Mouse (Mus musculus): ENCODE measurements at regions not wholly inside any gene's neighbourhood (a gene's known extent, or its start where the extent isn't known, plus 50 kb on each side); places are given as distances from the start of the nearest gene placed in this dataset.
"Not testable (repeated sequence)": the region's sequence is repeated elsewhere in the genome, so short reads cannot be mapped to it uniquely, and the experiment has no call there.

GRCm38 (mm10) chr3:6883401-6883800 is 263.2 kb upstream of the 1700008P02Rik start:
- DNase-seq (ENCODE audit: low spot score) = no peak

- no peak for DNase-seq (ENCODE audit: low spot score)
Measured at GRCm38 (mm10) chr3:6876265-6876664, 256.0 kb upstream of the 1700008P02Rik start.

- no peak for DNase-seq (ENCODE audit: low spot score)
Measured at GRCm38 (mm10) chr3:6872170-6872569, 251.9 kb upstream of the 1700008P02Rik start.

GRCm38 (mm10) chr3:6871752-6872151 is 251.5 kb upstream of the 1700008P02Rik start:
- DNase-seq (ENCODE audit: low spot score) = no peak

DNA sequence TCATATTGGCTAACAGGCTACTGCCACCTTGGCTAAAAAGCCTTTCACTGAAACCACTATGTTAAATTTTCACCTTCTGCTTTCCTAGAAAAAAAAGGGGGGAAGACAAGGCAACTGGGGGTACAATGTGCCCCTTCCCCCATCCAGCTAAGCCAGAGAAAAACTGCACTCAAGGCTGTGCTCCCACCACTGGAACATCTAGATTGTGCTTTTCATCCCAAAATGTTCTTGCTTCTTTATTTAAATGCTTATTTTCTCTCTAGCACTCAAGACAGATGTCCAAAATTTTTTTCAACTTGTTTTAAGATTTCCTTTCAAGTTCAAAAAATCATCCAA is 245.9 kb upstream of the 1700008P02Rik start:
- no peak for DNase-seq (ENCODE audit: low spot score)

GRCm38 (mm10) chr3:6865462-6866147 is 245.4 kb upstream of the 1700008P02Rik start:
- peak; percentile 30 for DNase-seq (ENCODE audit: low spot score)

- DNase-seq (ENCODE audit: low spot score) = no peak
Measured at GRCm38 (mm10) chr3:6859866-6860180, 239.6 kb upstream of the 1700008P02Rik start.

GRCm38 (mm10) chr3:6858982-6859865 is 239.0 kb upstream of the 1700008P02Rik start:
- DNase-seq (ENCODE audit: low spot score) = no peak

GRCm38 (mm10) chr3:6819332-6819731 is 199.1 kb upstream of the 1700008P02Rik start:
- no peak for DNase-seq (ENCODE audit: low spot score)

GRCm38 (mm10) chr3:6812346-6812745 is 192.1 kb upstream of the 1700008P02Rik start:
- DNase-seq (ENCODE audit: low spot score) = no peak

DNA sequence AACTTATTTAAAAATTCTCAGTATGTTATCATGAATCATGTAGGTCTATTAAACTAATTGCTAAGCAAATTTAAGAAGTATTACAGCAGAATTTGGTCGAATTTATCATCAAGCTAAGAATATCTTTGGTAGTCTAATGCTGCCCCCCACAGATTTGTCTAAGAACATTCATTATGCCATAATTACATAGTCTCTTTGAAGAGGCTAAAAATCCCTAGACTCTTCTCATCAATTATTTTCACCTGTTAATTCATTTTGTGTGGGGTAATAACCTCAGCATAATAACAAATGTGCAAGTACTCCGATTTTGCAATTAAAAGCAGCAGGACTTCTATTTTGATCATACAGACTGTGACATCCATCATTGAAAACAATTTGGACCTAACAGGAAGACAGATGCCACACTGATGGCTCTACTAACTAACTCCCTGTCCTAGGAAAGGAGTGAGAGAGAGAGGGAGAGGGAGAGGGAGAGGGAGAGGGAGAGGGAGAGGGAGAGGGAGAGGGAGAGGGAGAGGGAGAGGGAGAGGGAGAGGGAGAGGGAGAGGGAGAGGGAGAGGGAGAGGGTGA is 189.2 kb upstream of the 1700008P02Rik start:
- DNase-seq (ENCODE audit: low spot score) = no peak

- not testable (repeated sequence) for DNase-seq (ENCODE audit: low spot score)
Measured at GRCm38 (mm10) chr3:6800092-6800716, 180.0 kb upstream of the 1700008P02Rik start.

GRCm38 (mm10) chr3:6768506-6768905 is 148.3 kb upstream of the 1700008P02Rik start:
- DNase-seq (ENCODE audit: low spot score) = no peak

DNA sequence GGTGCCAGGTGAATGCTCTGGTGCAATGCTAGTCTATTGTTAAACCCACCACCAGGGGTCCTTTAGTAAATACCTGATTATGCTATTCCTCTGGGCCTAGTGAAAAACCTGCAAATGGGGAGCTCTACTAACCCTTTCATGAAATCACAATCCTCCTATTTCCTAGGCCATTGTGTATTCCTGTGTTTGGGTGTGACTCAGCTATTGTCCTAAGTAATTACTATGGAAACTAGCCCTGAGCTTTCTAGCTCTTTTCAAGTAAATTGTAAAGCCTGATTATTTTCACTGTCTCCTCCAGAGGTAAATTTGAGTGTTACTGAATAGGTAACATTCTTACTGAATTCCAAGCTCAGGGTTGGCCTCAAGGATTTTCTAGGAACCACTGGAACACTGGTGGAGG is 147.8 kb upstream of the 1700008P02Rik start:
- DNase-seq (ENCODE audit: low spot score) = not testable (repeated sequence)

DNA sequence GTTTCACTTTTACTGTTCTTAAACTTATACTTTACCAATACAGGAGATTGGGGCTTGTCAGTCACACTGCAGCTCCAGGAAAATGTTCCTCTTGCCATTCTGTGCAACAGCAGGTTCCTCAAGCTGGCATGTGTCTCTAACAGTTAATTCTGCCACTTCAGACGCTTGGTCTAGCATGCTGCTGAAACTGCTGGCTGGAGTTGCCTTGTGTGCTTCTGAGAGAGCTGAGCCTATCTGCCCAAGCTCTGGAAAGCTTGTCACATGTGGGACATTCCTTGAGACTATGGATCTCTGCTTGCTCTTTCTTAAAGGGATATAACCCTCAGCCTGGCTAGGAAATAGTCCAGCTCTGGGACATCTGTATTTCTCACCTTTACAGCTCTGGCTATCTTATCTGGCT is 138.9 kb upstream of the 1700008P02Rik start:
- no peak for DNase-seq (ENCODE audit: low spot score)

DNA sequence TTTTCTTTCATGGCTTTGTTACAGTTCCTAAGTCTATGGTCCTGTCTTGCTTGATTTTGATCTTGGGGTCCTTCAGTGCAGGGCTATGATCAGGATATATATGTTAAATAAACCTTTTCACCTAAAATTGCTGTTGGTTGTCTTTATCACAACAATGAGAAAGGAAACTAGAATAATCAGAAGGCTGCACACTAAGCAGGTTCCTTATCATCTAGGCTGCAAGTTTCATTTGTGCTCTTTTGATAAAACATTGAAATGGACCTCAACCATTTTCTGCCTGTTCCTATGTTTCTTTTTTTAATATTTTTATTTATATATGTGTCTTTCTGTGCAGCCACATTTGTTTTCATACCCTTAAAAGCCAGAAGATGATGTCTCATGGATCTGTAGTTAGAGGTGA is 137.3 kb upstream of the 1700008P02Rik start:
- DNase-seq (ENCODE audit: low spot score) = no peak

GRCm38 (mm10) chr3:6750746-6751145 is 130.5 kb upstream of the 1700008P02Rik start:
- DNase-seq (ENCODE audit: low spot score) = not testable (repeated sequence)

DNA sequence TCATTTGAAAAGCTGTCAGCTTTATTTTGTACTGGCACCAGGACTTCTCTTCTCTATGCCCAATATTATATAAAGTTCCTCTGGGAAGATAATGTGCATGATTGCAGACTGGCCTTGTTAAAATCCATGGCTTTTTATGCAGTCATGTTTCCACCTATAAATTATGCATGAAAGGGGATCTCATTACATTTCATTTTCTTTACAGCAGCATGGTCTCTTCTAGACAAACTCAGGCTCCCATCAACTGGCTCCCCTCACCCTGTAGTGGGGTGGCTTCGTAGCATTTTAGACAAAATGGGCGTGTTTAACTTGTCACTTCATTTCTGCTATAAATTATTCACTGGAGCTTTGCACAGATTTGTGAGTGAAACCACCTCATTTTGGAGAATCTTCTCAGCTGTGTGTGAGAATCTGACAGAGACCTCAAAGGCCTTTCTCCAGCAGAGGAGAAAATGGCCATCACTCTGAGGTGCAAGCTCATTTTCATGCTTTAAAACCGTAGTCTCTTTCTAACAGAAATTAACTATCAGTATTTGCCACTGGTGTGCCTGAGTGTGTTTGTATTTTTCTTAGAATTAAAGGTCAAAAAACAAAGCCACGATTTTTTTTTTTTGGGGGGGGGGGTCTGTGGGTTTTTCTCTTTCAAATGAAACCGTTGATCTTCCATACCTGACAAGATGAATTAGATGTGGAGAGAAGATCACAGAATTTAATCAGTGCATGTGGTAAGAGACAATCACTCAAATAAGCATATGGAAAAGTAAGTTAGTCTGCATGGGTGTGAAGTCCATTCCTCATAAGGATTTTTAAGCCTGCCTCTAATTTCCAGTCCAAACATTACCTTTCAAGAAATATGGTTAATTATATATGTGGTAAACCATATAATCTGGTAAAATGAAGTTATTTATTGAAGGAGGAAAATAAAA is 111.4 kb upstream of the 1700008P02Rik start:
- no peak for DNase-seq (ENCODE audit: low spot score)

DNA sequence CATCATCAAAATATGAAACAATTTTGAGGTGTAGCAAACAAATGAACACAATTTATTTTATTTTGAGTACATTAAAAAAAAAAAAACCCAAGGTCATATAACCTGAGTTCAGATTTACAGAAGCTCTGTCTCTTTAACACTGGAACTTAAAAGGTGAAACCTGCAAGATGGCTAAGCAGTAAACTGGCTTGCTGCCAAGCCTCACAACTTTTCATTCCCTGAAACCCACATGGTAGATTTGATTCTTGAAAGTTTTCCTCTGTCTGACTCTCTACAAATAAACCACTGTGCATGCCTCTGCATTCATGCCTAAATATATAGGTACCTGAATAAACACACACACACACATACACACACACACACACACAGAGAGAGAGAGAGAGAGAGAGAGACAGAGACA is 109.8 kb upstream of the 1700008P02Rik start:
- DNase-seq (ENCODE audit: low spot score) = no peak

DNA sequence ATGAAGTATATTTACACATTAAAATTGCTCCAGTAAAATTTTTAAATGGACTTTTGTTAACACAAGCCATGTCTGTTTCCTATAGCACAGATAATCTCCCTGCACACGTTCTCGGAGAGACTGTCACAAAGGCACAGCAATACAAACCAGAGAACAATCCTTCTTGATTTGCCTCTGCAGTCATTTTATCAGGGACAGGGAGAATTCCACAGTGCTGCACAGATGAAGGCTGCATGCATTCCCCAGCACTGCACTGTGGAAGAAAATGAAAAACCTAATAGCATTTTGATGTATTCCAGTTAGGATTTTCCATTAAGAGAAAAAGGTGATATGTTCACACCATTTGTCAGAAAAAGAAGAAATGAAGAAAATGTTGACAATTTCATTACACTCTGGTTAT is 63.4 kb upstream of the 1700008P02Rik start:
- no peak for DNase-seq (ENCODE audit: low spot score)

GRCm38 (mm10) chr3:6681411-6681810 is 61.2 kb upstream of the 1700008P02Rik start:
- DNase-seq (ENCODE audit: low spot score) = no peak

DNA sequence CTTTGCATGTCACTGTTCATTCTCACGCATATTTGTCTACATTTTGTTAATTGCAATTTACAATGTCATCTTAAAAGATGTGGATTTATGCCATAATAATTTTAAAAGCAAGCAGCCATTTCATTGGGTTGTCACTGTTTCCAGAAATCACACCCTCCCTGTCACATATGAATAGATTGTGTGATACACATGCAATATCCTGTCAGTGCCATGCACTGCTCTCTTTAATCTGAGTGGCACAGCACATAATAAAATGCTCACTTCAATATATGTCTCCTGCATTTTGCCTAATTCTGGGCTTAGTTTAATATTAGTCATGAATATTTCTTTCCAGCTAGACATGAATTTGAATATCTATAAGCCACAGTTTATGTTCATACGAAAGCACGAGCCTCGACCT is 56.1 kb upstream of the 1700008P02Rik start:
- no peak for DNase-seq (ENCODE audit: low spot score)

Measured in ovary, postnatal 14 days (tissue).